Mouse (Mus musculus) c-Kit-positive CD71-positive TER-119-positive erythroid progenitor cells, embryonic 14.5 days (primary cell): ENCODE measurements around the gene Tut1.
"Not testable (repeated sequence)": the region's sequence is repeated elsewhere in the genome, so short reads cannot be mapped to it uniquely, and the experiment has no call there.

ENCODE experiments used
- DNase-seq: peaks from one replicate; pipeline ENCODE4 v3.0.0-alpha.2; 2013; ENCODE audit warnings: low spot score

Tut1 gene

DNA sequence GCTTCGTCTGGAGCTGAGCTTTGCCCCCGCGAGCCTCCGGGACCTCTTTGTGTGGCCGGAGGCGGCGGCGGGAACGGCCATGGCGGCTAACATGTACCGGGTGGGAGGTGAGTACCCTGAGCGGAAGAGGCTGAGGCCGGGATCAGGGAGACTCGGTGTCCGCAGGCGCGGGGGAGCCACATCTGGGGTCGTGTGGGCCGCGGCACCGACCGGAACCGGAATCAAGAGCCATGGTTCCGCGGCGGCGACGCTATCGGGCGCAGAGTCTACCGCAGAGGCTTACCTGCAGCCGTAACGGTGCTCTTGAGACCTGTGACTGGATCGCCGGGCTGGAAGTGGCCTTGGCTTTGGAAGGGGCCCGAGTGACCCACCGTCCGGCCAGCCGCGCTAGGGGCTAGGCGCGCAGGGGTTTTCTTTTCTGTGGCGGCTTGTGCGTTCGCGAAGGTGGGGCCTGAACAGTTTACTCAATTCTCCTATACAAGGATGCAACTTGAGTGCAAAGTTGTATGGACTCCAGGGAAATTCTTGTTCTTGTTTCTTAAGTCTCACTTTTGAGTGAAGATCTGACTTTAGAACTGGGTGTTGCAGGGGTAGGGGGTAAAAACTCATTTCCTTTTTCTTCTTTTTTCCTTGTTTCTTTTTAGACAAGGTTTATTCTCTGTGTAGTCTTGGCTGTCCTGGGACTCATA is 11.2 kb upstream of the Tut1 start:
- no peak for DNase-seq

GRCm38 (mm10) chr19:8943047-8943446 is 10.6 kb upstream of the Tut1 start:
- DNase-seq, result no peak

- peak; percentile 64 for DNase-seq
These were observed 9.6 kb upstream of the Tut1 start for GRCm38 (mm10) chr19:8944062-8944461.

DNA sequence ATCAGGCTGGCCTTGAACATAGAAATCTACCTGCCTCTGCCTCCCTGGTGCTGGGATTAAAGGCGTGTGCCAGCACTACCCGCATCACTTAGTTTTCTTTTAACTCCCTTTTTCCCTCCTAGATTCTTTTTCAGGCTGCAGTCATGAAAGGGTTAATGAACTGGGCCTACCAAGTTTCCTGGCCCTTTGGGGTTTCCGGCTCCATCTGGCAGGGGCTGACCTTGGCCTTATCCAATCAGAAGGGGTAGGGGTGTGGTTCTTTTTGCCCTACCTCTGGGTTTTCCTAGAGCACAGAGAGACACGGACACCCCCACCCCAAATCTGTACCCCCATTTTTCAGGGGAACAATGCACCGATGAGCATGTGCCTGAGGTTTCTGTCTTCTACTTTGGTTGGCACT is 8.9 kb upstream of the Tut1 start:
- peak; percentile 75 for DNase-seq

GRCm38 (mm10) chr19:8945251-8945650 is 8.4 kb upstream of the Tut1 start:
- DNase-seq, result no peak

DNA sequence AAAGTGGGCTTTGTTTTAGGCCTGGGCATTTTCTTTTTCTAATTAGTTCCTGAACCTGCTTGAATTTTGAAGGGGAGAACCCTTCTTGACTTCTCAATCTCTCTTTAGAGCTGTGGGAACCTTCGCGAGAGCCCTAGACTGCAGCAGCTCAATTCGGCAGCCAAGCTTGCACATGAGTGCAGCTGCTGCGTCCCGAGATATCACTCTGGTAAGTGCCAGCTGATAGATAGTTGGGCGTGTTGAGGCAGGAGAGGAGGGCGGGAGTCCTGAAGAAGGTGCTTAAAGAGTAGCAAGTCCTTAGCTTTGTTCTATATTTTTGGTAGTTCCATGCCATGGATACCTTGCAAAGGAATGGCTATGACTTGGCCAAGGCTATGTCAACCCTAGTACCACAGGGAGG is 6.7 kb upstream of the Tut1 start:
- DNase-seq, result no peak

DNA sequence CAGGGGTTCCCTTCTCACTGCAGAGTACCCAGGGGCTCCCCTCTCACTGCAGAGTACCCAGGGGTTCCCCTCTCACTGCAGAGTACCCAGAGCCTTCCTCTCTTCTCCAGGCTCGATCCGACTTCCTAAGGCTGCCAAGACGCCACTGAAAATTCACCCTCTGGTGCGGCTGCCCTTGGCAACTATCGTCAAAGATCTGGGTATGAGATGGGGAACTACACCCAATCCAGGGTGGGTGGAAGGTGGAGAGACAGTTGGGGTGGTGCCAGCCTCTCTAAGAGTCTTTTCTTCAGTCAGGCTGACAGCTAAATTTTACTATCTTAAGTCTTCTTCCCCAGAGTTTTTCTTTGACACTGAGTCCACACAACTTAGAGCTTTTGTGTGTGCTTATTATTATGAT is 3.5 kb upstream of the Tut1 start:
- no peak for DNase-seq

DNA sequence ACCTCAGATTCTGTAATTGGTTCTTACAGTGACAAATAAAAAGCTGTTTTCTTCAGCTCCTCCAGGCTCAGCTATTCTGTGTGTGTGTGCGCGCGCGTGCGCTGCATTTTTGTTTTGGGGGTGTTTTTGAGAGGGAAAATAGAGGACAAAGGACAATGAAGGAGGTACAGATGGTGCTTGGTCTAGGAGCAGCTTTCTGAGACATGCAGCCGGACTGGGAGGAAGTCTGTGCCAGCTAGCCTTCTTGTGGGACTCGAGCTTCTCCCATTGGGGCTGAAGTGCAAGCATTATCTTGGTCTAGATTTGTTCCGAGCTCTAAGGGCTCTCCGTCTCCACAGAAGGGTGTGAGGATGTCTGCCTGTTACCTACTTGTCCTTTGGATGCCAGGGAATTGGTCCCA is 1.4 kb upstream of the Tut1 start:
- no peak for DNase-seq

DNA sequence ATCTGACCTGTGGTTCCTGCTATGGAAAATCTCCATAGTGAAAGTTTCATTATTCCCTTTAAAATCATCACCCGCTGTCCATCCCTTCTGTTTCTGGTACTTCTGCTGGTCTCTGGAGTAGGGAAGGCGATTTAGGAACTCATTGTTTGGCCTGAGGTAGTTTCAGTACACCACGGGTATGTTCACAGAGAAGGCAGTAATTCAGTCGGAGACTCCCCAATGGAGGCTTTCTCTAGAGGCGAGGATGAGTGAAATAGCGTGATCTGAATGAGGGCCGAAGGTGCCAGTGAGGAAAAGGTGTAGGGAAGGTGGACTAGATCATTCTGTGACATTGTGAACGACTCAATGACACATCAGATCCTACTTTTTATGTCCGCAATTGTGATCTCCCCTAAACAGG is 524 bp downstream of the Tut1 start:
- no peak for DNase-seq

GRCm38 (mm10) chr19:8962256-8962655 is 8.6 kb downstream of the Tut1 start:
- no peak for DNase-seq

GRCm38 (mm10) chr19:8965075-8965474 is 11.4 kb downstream of the Tut1 start:
- DNase-seq, result no peak

DNA sequence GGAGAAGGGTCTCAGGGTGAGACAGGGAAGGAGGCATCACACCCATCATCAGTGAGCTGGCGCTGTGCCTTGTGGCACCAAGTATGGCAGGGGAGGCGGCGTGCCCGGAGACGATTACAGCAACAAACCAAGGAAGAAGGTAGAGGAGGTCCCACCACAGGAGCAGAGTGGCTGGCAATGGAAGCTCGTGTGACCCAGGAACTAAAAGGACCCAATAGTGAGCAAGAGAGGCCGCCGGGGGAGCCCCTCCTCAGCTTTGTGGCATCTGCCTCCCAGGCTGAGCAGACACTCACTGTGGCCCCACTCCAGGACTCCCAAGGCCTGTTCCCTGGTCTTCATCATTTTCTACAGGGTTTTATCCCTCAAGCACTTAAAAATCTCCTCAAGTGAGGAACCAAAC is 12.1 kb downstream of the Tut1 start:
- no peak for DNase-seq

GRCm38 (mm10) chr19:8966198-8966589 is 12.5 kb downstream of the Tut1 start:
- DNase-seq, result no peak

DNA sequence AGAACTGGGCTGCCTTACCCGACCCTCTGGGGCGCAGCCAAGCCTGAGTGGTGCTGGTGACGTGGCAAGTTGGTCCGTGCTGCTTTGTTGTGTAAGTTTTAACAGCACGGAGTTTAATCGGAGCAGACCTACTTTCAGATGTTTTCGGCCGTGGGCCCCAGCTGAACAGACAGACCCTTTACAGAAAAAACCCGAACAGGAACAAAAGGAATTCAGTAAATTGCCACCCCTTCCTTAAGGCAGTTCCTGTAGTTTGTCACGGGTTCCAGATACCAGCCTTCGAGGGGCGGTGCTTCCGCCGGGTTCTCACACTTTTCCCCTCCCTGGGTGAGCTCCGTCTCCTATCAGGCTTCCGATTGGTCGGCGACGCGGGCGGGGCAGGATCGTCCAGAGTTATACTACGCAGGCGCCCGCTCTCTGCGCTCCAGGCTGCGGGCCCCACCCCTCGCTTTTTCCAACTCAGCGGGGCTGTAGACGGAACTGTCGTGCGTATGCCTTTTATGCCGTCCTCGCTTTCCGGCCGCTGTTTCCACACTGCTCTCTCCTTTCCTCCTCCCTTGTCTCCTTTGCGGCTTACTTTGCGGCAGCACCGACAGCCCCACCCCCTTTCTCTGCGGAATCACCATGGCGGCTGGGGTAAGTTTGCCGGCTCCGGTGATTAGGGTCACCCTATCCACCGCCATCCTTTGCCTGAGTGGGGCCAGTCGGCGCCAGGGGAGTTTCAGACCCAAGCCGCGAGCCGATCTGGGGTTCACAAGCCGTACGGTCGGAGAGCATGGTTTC is 13.1 kb downstream of the Tut1 start, which contains the start of gene Eef1g:
Gene Eef1g, plus strand, starts transcription at position 452 of the 783 bp plus-strand sequence.
- DNase-seq, result peak; percentile 99

DNA sequence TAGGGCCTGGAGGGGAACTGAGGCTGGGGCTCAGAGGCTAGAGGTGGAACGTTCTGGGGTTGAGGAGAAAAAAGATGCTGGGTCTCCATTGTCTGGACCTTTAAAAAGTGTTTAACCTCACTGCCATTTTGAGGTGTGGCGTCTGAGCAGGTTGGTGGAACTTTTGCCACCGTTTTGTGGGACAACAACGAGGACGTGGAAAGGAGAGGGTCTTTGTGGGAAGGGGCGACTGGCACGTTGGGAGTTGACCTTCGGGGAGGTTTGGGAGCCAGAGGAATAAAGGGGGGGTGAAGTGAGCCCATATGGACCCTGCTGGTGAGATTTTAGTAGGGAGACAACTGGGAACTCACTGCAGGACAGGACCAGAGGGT is 13.7 kb downstream of the Tut1 start:
- DNase-seq, result no peak

GRCm38 (mm10) chr19:8967893-8968292 is 14.2 kb downstream of the Tut1 start:
- no peak for DNase-seq

- not testable (repeated sequence) for DNase-seq
These were observed 18.8 kb downstream of the Tut1 start for GRCm38 (mm10) chr19:8972491-8972890.

- DNase-seq, result no peak
These were observed 21.0 kb downstream of the Tut1 start for GRCm38 (mm10) chr19:8974638-8975037.

GRCm38 (mm10) chr19:8975491-8975890 is 21.8 kb downstream of the Tut1 start:
- DNase-seq, result no peak

GRCm38 (mm10) chr19:8976535-8976934 is 22.9 kb downstream of the Tut1 start:
- DNase-seq, result no peak

- no peak for DNase-seq
These were observed 27.1 kb downstream of the Tut1 start for GRCm38 (mm10) chr19:8980771-8981170.

- no peak for DNase-seq
These were observed 28.0 kb downstream of the Tut1 start for GRCm38 (mm10) chr19:8981450-8982168.
